Mouse (Mus musculus) heart, adult 9 months (tissue): ENCODE measurements at regions not wholly inside any gene's neighbourhood (a gene's known extent, or its start where the extent isn't known, plus 50 kb on each side); places are given as distances from the start of the nearest gene placed in this dataset.

Experiments used
- DNase-seq, 2 experiments: peaks; one replicate each; pipeline ENCODE4 v3.0.0; 2022; ENCODE audit warnings: low spot score in 2 of 2

DNA sequence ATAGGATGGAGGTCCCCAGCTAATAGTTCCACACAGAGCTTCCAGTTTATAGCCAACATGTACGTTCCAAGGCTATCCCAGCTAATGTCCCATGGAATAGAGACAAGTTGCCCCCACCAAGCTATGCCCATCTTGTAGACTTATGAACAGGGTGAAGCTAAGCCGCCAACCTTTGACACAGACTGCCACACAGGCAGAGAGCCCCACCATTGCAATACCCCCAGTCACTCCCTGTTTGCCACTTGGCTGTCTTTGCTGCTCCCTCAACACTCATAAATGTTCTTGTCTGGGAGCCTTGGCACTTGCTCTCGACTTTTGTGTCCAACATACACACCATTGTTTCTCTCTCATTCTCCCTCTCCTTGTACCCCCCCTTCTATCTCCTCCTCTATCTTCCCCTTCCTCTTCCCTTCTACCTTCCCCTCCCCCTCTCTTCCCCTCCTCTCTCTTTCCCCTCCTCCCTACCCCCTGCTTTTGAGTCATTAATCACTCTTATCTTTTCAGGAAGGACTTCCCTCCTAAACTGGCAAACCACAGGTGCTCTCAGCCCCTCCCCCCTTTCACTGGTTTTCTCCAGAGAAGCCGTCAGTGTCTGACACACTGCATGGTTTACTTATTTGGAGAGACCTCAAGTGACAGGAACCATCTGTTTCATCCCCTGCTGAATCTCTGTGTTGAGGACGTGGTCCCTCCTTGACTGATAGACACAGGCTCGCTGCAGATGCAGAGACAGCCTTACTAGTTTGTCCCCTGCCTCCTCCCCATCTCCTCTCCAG, 148.2 kb downstream of the Kdr start:
- DNase-seq: peak in 1 of 2 experiments; percentile 16

- no peak for DNase-seq
Observed at GRCm38 (mm10) chr5:75828332-75828731, 149.9 kb downstream of the Kdr start.

DNA sequence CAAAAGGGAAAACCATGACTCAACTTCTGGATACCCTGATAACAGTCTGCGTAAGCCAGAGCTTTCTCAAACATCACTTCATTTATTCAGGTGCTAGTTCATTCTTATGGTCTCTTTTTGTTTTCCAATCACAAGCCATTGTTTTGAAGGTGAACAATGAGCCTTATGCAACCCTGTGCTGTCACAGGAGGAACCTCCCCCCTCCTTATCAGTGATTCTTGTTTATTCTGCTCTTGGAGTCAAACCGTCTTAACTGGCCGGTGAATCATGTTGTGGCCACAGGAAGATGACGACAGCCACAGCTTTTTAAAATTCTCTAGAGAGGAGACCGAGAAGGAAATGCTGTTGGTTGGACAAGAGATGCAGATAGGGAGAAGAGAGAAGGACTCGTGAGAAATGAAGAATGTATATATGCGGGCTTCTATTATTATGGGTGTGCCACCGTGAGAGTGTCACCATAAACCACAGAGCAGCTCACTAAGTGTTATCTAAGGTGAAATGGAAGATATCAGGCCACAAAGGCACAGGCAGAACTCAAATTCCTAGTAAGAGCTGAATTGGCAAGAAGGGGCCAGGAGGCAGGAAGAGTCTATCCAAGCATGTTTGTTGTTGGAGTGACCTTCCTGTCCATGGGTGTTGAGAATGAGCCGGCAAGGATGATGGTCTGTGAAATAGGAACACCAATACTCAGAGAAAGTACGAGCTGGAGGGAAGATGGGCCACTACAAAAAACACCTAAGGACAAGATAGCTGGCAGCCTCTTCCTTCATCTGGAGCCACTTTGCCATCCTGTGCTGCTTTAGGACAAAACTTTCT, 151.8 kb downstream of the Kdr start:
- peak; percentile 57 to 79 for DNase-seq

DNA sequence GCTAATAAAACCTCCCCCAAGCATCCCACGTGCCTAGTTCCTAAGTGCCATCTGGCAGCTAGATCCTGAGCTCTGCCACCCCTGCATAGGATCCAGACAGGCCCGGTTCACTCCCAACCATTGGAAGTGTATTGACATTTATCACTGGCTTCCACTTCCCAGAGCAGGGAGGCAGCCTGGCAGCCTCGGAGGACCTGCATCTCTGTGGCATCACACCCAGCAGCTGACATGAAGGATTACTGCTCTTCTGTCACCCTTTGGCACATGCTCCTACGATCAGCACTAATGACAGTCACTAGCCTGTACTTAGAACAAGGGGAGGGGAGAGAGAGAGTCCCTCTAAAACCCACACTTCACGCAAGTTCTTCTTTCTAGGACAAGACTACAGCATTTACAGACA, 152.7 kb downstream of the Kdr start:
- no peak for DNase-seq

DNA sequence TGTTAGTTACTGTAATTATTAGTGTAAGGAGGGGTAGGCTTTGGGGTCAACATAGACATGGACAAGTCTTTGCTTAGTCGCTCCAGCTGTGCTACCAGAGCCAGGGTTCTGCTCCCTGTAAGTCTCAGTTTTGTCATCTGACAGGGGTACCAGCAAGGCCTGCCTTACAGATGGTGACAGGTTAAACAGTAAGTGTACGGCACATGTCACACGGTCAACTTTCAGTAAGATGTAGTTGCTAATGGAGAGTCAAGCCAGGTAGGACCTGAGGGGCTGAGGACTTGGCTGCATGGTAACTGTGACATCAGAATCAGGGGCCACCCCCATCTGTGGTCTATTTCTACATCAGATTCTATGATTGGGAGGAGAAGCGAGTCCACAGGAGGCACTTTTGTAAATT, 153.6 kb downstream of the Kdr start:
- no peak for DNase-seq

GRCm38 (mm10) chr5:75823646-75824045, 154.6 kb downstream of the Kdr start:
- no peak for DNase-seq

- DNase-seq: no peak
Observed at GRCm38 (mm10) chr5:75817396-75817795, 160.9 kb downstream of the Kdr start.

- peak; percentile 48 to 77 for DNase-seq
Observed at GRCm38 (mm10) chr5:75814393-75814984, 163.8 kb downstream of the Kdr start.

DNA sequence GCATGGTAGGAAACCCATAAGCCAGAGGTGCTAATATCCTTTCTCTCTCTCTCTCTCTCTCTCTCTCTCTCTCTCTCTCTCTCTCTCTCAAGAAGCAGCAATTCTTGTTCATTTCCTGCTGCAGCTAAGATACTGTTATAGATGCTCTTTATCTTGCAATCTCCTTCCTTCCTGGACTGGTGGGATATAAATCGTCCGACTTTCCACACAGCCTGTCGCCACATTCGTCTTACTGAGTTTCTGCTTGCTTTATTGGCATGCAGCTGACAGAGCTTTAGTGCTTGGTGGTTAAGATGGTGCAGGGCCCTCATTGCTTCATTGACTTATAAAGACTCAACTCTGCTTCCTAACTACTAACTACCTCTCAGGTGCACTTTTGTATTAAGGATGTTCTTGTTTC, 165.6 kb downstream of the Kdr start:
- DNase-seq: no peak

- DNase-seq: no peak
Observed at GRCm38 (mm10) chr5:75808551-75809332, 169.5 kb downstream of the Kdr start.

GRCm38 (mm10) chr5:75805011-75805410, 173.2 kb downstream of the Kdr start:
- DNase-seq: no peak

- DNase-seq: no peak
Observed at GRCm38 (mm10) chr5:75804340-75804739, 173.9 kb downstream of the Kdr start.

GRCm38 (mm10) chr5:75803012-75803411, 175.2 kb downstream of the Kdr start:
- DNase-seq: no peak

- DNase-seq: no peak
Observed at GRCm38 (mm10) chr5:75800040-75800989, 177.9 kb downstream of the Kdr start.

GRCm38 (mm10) chr5:75799627-75800026, 178.6 kb downstream of the Kdr start:
- DNase-seq: no peak

- no peak for DNase-seq
Observed at GRCm38 (mm10) chr5:75793184-75793583, 185.1 kb downstream of the Kdr start.

- no peak for DNase-seq
Observed at GRCm38 (mm10) chr5:75791738-75792137, 186.5 kb downstream of the Kdr start.

GRCm38 (mm10) chr5:75788087-75788486, 190.2 kb downstream of the Kdr start:
- DNase-seq: no peak

- no peak for DNase-seq
Observed at GRCm38 (mm10) chr5:75786196-75786595, 192.1 kb downstream of the Kdr start.

- DNase-seq: peak in 1 of 2 experiments; percentile 4
Observed at GRCm38 (mm10) chr5:75784998-75785593, 193.2 kb downstream of the Kdr start.
